Mouse (Mus musculus) embryo, embryonic 11.5 days (tissue): ENCODE results near the gene Vmn1r183.
A peak's percentile ranks its signal among the peaks of the same experiment; 100 is the strongest.
"Not testable (repeated sequence)": the region's sequence is repeated elsewhere in the genome, so short reads cannot be mapped to it uniquely, and the experiment has no call there.

Experiments
- DNase-seq: peaks from one replicate; pipeline ENCODE4 v3.0.0-alpha.2; 2012; ENCODE audit warnings: low read depth, low spot score

The Vmn1r183 gene

GRCm38 (mm10) chr7:24052660-24053304 is at the start of gene Vmn1r183:
TSS of gene Vmn1r183 (plus strand) at chr7:24053254.
- no peak for DNase-seq

GRCm38 (mm10) chr7:24074424-24074823 is 21.4 kb downstream of the Vmn1r183 start:
- DNase-seq, result not testable (repeated sequence)

- peak; percentile 94 for DNase-seq
These were observed 28.8 kb downstream of the Vmn1r183 start, which contains the start of gene Zfp180 for GRCm38 (mm10) chr7:24081634-24082431. TSS of gene Zfp180 (plus strand) at chr7:24081924.

- DNase-seq, result no peak
These were observed 29.6 kb downstream of the Vmn1r183 start for GRCm38 (mm10) chr7:24082457-24083235.

- no peak for DNase-seq
These were observed 33.8 kb downstream of the Vmn1r183 start for GRCm38 (mm10) chr7:24086871-24087270.

GRCm38 (mm10) chr7:24087485-24088125 is 34.6 kb downstream of the Vmn1r183 start:
- DNase-seq, result no peak

GRCm38 (mm10) chr7:24104403-24104802 is 51.3 kb downstream of the Vmn1r183 start:
- DNase-seq, result no peak

GRCm38 (mm10) chr7:24105144-24105703 is 52.2 kb downstream of the Vmn1r183 start:
- DNase-seq, result no peak

GRCm38 (mm10) chr7:24110839-24111238 is 57.8 kb downstream of the Vmn1r183 start:
- DNase-seq, result no peak

- no peak for DNase-seq
These were observed 58.7 kb downstream of the Vmn1r183 start for GRCm38 (mm10) chr7:24111772-24112155.

GRCm38 (mm10) chr7:24112156-24112856 is 59.3 kb downstream of the Vmn1r183 start, which contains the start of gene Zfp112:
TSS of gene Zfp112 (plus strand) at chr7:24112314.
- DNase-seq, result peak; percentile 78

- no peak for DNase-seq
These were observed 59.9 kb downstream of the Vmn1r183 start for GRCm38 (mm10) chr7:24113001-24113400.
